Mouse (Mus musculus): ENCODE data around the gene Prkn. TPM values are rescaled to one million over a fixed set of nuclear protein-coding genes. Genes with fewer than 3 reads are reported as not detected.

Gene Prkn
- total and polyA plus RNA-seq, 3 experiments: 4.5 to 10.6 (median 10.3) TPM

- WGBS: 64% methylated on average over 8 of the region's 8 CpGs
- Histone ChIP-seq H3K4me3 (no peak overlapping the region), H3K36me3 (ENCODE audit: control insufficient read depth, insufficient read depth, low read length) (no peaks in the 10 kb centered on the region), H3K4me1 (ENCODE audit: control insufficient read depth, insufficient read depth, low read length) (no peaks in the 10 kb centered on the region), H3K27me3 (ENCODE audit: control insufficient read depth, insufficient read depth, low read length) (no peaks in the 10 kb centered on the region), H3K27ac (no peak overlapping the region), H3K9ac (ENCODE audit: low read depth, low read length) (no peak overlapping the region), H3K79me2 (replicated peaks; ENCODE audit: control insufficient read depth, insufficient read depth, low read length) (no peaks in the 10 kb centered on the region)
- TF ChIP-seq CTCF (IDR thresholded peaks at IDR 0.05) (no peak), EP300 (IDR thresholded peaks at IDR 0.05; ENCODE audit: insufficient read depth, low read depth, low read length) (no peak), POLR2A (IDR thresholded peaks at IDR 0.05; ENCODE audit: insufficient read depth, low read depth, low read length) (no peak)
- no peak for DNase-seq
- intact Hi-C loops (cut with DNase I): no loop called here
Measured at GRCm38 (mm10) chr17:11332081-11332480, 491.9 kb downstream of the Prkn start.

DNA sequence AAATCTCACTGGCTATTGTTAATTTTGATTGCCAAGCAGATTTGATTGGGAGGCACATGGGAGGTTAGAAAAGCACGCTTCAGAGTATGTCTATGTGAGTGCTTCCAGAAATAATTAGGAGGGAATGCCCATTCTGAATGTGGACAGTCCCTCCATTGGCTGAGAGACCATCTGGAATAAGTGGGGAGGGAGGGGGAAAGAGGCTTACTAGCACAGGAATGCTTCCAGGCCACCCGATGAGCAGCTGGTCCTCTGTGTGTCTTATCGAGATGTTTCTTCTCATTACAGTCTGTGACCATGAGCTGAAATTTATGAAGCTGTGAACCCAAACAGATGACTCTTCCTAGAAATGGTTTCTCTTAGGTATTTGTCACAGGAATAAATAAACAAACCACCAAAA, 493.6 kb downstream of the Prkn start:
- Histone ChIP-seq H3K4me3 (no peak overlapping the region), H3K36me3 (ENCODE audit: control insufficient read depth, insufficient read depth, low read length) (no peaks in the 10 kb centered on the region), H3K27ac (no peak overlapping the region), H3K4me1 (ENCODE audit: control insufficient read depth, insufficient read depth, low read length) (no peaks in the 10 kb centered on the region), H3K9ac (ENCODE audit: low read depth, low read length) (no peak overlapping the region), H3K27me3 (ENCODE audit: control insufficient read depth, insufficient read depth, low read length) (no peaks in the 10 kb centered on the region), H3K79me2 (replicated peaks; ENCODE audit: control insufficient read depth, insufficient read depth, low read length) (no peaks in the 10 kb centered on the region)
- TF ChIP-seq CTCF (IDR thresholded peaks at IDR 0.05) (no peak), EP300 (IDR thresholded peaks at IDR 0.05; ENCODE audit: insufficient read depth, low read depth, low read length) (no peak), POLR2A (IDR thresholded peaks at IDR 0.05; ENCODE audit: insufficient read depth, low read depth, low read length) (no peak)
- intact Hi-C loops (cut with DNase I): no loop called here
- 71% methylated on average over 3 of the region's 3 CpGs for WGBS
- no peak for DNase-seq

- 43% methylated on average over 1 of the region's 1 CpGs for WGBS
- Histone ChIP-seq H3K27ac (no peak overlapping the region), H3K4me1 (ENCODE audit: control insufficient read depth, insufficient read depth, low read length) (no peaks in the 10 kb centered on the region), H3K27me3 (ENCODE audit: control insufficient read depth, insufficient read depth, low read length) (no peaks in the 10 kb centered on the region), H3K79me2 (replicated peaks; ENCODE audit: control insufficient read depth, insufficient read depth, low read length) (no peaks in the 10 kb centered on the region), H3K4me3 (no peak overlapping the region), H3K36me3 (ENCODE audit: control insufficient read depth, insufficient read depth, low read length) (no peaks in the 10 kb centered on the region), H3K9ac (ENCODE audit: low read depth, low read length) (no peak overlapping the region)
- DNase-seq: no peak
- intact Hi-C loops (cut with DNase I): no loop called here
- no peak for TF ChIP-seq EP300 (IDR thresholded peaks at IDR 0.05; ENCODE audit: insufficient read depth, low read depth, low read length)
- TF ChIP-seq POLR2A (IDR thresholded peaks at IDR 0.05; ENCODE audit: insufficient read depth, low read depth, low read length): no peak
- TF ChIP-seq CTCF (IDR thresholded peaks at IDR 0.05): no peak
Measured at GRCm38 (mm10) chr17:11336156-11336555, 496.0 kb downstream of the Prkn start.

GRCm38 (mm10) chr17:11340368-11340767, 500.2 kb downstream of the Prkn start:
- Histone ChIP-seq H3K36me3 (ENCODE audit: control insufficient read depth, insufficient read depth, low read length) (no peaks in the 10 kb centered on the region), H3K79me2 (replicated peaks; ENCODE audit: control insufficient read depth, insufficient read depth, low read length) (no peaks in the 10 kb centered on the region), H3K9ac (ENCODE audit: low read depth, low read length) (no peak overlapping the region), H3K27me3 (ENCODE audit: control insufficient read depth, insufficient read depth, low read length) (no peaks in the 10 kb centered on the region), H3K4me3 (no peak overlapping the region), H3K4me1 (ENCODE audit: control insufficient read depth, insufficient read depth, low read length) (no peaks in the 10 kb centered on the region), H3K27ac (no peak overlapping the region)
- no peak for TF ChIP-seq POLR2A (IDR thresholded peaks at IDR 0.05; ENCODE audit: insufficient read depth, low read depth, low read length)
- TF ChIP-seq EP300 (IDR thresholded peaks at IDR 0.05; ENCODE audit: insufficient read depth, low read depth, low read length): no peak
- TF ChIP-seq CTCF (IDR thresholded peaks at IDR 0.05): no peak
- no peak for DNase-seq
- intact Hi-C loops (cut with DNase I): no loop called here
- 31% methylated on average over 4 of the region's 4 CpGs for WGBS

GRCm38 (mm10) chr17:11346310-11346709, 506.1 kb downstream of the Prkn start:
- Histone ChIP-seq H3K4me1 (ENCODE audit: control insufficient read depth, insufficient read depth, low read length) (no peaks in the 10 kb centered on the region), H3K36me3 (ENCODE audit: control insufficient read depth, insufficient read depth, low read length) (no peaks in the 10 kb centered on the region), H3K27ac (no peak overlapping the region), H3K4me3 (no peak overlapping the region), H3K9ac (ENCODE audit: low read depth, low read length) (no peak overlapping the region), H3K79me2 (replicated peaks; ENCODE audit: control insufficient read depth, insufficient read depth, low read length) (no peaks in the 10 kb centered on the region), H3K27me3 (ENCODE audit: control insufficient read depth, insufficient read depth, low read length) (no peaks in the 10 kb centered on the region)
- intact Hi-C loops (cut with DNase I): no loop called here
- TF ChIP-seq POLR2A (IDR thresholded peaks at IDR 0.05; ENCODE audit: insufficient read depth, low read depth, low read length) (no peak), CTCF (IDR thresholded peaks at IDR 0.05) (no peak), EP300 (IDR thresholded peaks at IDR 0.05; ENCODE audit: insufficient read depth, low read depth, low read length) (no peak)
- no peak for DNase-seq
- 80% methylated on average over 1 of the region's 1 CpGs for WGBS

DNA sequence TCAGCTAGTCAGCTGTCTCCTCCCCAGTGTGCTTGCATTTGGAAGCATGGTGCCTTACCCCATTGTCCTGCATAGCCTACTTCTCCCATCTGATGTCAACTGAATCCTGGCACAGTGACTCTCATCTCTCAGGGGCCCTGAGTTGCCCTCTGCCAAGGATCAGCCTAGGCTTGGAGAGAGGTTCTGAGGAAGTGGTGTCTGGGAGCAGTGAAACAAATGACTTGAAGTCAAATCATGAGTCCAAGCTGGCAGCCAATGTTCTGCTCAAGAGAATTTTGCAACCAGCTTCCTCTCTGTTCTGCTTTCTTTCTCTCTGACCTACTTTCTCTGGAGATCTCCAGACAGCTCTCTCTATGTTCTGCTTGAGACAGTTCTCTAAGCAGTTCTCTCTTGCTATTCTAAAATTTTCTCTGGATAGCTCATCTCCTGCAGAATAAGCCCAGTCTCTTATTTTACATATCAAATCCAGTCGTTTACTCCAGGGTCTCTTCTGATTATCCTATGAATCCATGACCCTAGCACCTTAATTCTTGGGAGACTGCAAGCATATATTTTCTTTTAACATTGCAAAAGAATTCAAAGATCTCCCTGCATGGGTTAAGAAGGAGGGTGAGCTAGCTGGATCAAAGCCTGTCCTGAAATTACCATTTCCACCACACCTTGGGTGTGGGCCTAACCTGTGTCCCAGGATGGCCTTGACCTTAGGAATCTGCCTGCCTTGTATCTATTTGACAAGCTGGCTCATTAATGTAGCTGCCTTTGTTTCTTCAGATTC, 512.8 kb downstream of the Prkn start:
- no peak overlapping the region for H3K27ac ChIP-seq
- TF ChIP-seq POLR2A (IDR thresholded peaks at IDR 0.05; ENCODE audit: insufficient read depth, low read depth, low read length) (no peak), EP300 (IDR thresholded peaks at IDR 0.05; ENCODE audit: insufficient read depth, low read depth, low read length) (no peak), CTCF (IDR thresholded peaks at IDR 0.05) (no peak)
- no peaks in the 10 kb centered on the region for H3K79me2 ChIP-seq (replicated peaks; ENCODE audit: control insufficient read depth, insufficient read depth, low read length)
- intact Hi-C loops (cut with DNase I): no loop called here
- H3K4me3 ChIP-seq: no peak overlapping the region
- no peak overlapping the region for H3K9ac ChIP-seq (ENCODE audit: low read depth, low read length)
- 44% methylated on average over 1 of the region's 1 CpGs for WGBS
- H3K36me3 ChIP-seq (ENCODE audit: control insufficient read depth, insufficient read depth, low read length): no peaks in the 10 kb centered on the region
- H3K4me1 ChIP-seq (ENCODE audit: control insufficient read depth, insufficient read depth, low read length): peaks cover 2% of the 10 kb centered on the region; the same call in 1 of the 2 replicates
- DNase-seq: peak; percentile 22 to 40
- no peaks in the 10 kb centered on the region for H3K27me3 ChIP-seq (ENCODE audit: control insufficient read depth, insufficient read depth, low read length)
